Mouse (Mus musculus) kidney, postnatal 25 days (tissue): ENCODE data around the gene Gda.

Experiments used
- DNase-seq, 2 experiments: peaks; one replicate each; pipeline ENCODE4 v3.0.0; 2021; ENCODE audit warnings: mixed read lengths in 2 of 2

Gene Gda

DNA sequence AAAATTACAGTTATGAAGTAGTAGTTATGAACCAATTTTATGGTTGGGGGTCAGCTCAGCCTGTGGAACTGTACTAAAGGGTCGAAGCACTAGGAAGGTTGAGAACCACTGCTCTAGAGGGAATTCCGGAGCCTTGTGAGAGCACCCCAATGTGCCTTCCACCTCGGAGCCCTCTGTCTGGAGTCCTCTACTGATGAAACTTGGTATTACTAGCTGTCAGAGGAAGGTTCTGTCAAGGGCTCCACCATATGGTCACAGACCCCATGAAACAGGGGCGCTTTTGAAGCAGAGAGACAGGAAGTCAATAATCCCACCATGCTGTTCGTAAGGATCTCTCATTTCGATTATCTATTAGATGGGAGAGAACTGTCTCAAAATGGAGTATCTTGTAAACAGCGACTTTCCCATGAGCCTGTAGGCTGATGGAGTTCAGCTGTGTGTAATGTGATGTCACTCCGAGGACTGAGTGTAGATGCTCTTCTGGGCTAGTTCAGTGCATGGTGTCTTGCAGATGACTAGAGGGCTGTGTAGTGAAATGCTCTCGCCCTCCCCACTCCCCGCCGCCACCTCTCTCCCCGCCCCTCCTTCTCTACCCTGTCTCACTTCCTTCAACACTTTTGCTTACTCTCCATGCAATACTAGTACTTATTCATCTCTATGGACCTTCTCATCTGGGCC is 100.7 kb downstream of the Gda start:
- no peak for DNase-seq

DNA sequence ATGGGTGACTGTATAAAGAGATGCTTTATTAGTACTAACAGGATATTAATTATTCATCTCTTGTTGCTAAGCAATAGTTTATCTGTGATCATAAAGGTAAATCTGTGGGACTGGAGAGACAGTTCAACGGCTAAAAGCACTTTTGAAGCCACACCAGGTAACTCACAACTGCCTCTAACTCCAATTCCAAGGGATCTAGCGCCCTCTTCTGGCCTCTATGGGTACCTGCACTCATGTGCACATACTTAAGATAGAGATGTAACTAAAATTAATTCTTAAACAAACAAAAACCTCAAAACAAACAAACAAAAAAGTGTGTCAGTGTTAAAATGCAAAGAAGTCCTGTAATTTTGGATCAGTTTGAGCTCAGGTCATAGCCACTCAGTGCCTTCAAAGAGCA is 101.9 kb downstream of the Gda start:
- no peak for DNase-seq

DNA sequence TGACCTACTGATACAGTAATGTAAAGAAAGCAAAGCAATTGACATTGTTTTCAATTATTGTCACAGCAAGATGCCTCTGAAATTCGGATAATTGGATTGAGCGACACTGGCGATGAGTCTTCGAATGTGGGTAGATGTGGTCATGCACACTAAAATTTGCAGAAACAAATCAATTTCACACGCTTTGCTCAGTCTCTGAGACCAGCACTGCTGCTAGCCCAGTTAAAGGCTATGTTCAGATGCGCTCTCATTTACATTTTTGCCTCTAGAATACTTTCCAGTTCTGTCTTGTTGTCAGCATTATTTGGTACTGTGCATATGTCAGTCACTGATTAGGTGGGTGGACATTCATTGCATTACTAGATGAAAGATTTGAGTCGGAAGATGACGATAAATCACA is 102.5 kb downstream of the Gda start:
- no peak for DNase-seq

DNA sequence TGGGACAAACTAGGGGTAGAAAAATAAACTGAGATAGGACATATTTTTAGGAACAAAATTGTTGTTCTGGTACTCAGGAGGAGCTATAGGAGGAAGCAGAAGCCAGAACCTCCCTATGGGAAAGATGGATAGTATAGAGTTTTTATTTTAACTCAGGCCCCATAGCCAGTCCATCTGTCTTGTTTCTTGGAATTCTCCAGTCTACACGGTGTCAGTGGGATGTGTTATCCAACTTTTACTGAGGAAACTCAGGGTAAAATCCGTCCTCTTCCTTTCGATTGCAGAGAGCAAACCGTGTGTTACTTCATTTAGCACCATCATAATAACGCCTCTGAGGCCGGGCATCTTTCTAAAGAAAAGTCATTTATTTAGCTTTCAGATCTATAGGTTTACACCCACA is 104.1 kb downstream of the Gda start:
- no peak for DNase-seq

DNA sequence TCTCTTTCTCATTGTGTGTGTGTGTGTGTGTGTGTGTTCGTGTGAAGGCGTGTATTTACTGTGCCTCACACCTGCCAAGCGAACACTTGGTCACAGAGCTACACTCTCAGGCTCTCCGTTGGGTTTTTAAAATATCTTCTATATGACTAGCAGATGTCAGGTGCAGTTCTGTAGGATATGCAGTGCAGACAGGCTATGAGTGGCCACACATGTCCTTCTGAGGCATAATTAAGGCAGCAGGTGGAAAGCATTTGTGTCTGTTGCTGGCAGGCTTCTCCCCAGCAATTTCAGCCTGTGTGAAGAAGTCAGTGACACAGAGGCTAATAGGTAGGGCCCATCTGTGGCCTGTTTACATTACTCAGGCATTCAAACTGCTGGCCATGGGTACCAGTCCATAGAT is 104.7 kb downstream of the Gda start:
- no peak for DNase-seq

DNA sequence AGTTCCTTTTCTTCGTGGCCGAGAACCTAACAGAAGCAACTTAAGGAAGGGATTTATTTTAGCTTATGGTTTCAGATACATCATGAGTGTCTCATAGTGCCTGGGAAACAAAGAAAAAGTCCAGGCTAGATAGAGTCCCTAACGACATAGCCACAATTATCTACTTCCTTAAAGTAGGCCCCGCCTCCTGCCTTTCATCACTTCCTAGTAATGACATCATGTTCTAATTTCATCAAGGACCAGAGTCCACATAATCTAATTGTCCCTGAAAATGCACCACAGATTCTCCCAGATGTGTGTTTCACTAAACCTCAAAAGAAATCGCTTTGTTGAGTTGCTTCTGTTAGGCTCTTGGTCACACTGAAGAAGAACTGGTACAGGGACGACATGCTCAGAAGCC is 115.5 kb downstream of the Gda start:
- no peak for DNase-seq

DNA sequence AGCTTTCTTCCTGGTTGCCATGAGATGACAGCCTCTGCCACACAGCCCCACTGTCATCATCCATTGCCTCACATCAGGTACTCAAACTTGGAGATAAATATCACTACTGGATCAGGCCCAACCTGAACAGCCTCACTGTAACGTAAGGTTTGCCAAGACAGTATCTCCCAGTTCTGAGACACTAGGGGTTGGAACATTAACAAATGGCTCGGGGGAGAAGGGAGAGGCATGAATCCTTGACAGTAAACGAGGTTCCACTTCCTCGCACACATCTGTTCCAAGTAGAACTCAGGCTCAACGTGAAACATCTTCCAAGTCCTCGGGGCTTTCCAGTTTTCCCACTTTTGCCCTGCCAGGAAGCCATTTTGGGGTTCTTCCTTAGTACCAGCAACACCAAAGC is 123.6 kb downstream of the Gda start:
- no peak for DNase-seq

DNA sequence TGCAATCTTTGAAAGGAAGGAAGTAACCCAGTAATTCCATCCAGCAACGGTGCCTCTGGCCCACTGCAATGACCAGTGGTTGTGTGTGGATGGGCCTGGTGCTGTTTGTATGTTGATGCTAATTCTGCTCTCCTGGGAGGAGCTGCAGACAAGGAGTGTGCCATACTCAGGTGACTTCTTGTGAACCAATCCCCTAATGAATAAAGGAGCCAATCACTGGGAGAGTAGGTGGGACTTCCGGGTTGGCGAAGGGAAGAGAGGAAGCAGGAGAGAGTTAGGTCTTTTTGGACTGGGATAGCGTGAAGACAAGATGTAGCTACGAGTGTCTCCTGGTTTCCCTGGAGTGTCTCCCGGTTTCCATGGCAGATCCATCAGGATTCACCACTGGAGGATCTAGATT is 126.6 kb downstream of the Gda start:
- no peak for DNase-seq
